Mouse (Mus musculus) MEL (cell line): ENCODE data around the gene Galnt2. TPM values are rescaled to one million over a fixed set of nuclear protein-coding genes. Genes with fewer than 3 reads are reported as not detected.

Experiments used
- DNase-seq: peaks from one replicate; pipeline ENCODE4 v3.0.0; 2011; ENCODE audit warnings: low read depth, low spot score
- H3K27ac ChIP-seq: 2 replicates; pipeline ENCODE4 v1.5.1; 2012; ENCODE audit warnings: low read depth, mild to moderate bottlenecking, control low read depth, low read length, moderate library complexity; ENCODE audit not compliant: control insufficient read depth
- H3K27me3 ChIP-seq, 2 experiments: fragments of 150-350 bp in 1 of 2; sonication (generic) in 1 of 2; 2 replicates each; pipeline ENCODE4 v1.6.1; 2012; ENCODE audit warnings: low read length in 2 of 2, mild to moderate bottlenecking in 2 of 2, improper control_type of control experiment in 1 of 2, moderate library complexity in 1 of 2; ENCODE audit not compliant: insufficient read depth in 2 of 2, control insufficient read depth in 1 of 2
- H3K36me3 ChIP-seq, 2 experiments: 2 replicates each; pipeline ENCODE4 v1.6.1; 2012 to 2014; ENCODE audit warnings: low read length in 2 of 2, improper control_type of control experiment in 1 of 2, inconsistent platforms in 1 of 2, mild to moderate bottlenecking in 1 of 2; ENCODE audit not compliant: insufficient read depth in 2 of 2, control insufficient read depth in 1 of 2
- H3K4me1 ChIP-seq, 2 experiments: fragments of 150-350 bp in 1 of 2; sonication (generic) in 1 of 2; 2 replicates each; pipeline ENCODE4 v1.6.1; 2012; ENCODE audit warnings: low read length in 2 of 2, improper control_type of control experiment in 1 of 2, mild to moderate bottlenecking in 1 of 2; ENCODE audit not compliant: insufficient read depth in 2 of 2, control insufficient read depth in 1 of 2
- H3K4me3 ChIP-seq, 2 experiments: fragments of 150-350 bp in 1 of 2; sonication (generic) in 1 of 2; 2 replicates each; pipeline ENCODE4 v1.5.1; 2012; ENCODE audit warnings: low read depth in 2 of 2, low read length in 2 of 2, mild to moderate bottlenecking in 2 of 2, moderate library complexity in 2 of 2, control low read depth in 1 of 2, improper control_type of control experiment in 1 of 2; ENCODE audit not compliant: control insufficient read depth in 1 of 2, insufficient read depth in 1 of 2
- H3K79me2 ChIP-seq: 2 replicates; pipeline ENCODE4 v1.6.1; 2012; ENCODE audit warnings: mild to moderate bottlenecking, low read length, moderate library complexity; ENCODE audit not compliant: control insufficient read depth, poor library complexity, insufficient read depth
- H3K9ac ChIP-seq: 2 replicates; pipeline ENCODE4 v1.6.1; 2012; ENCODE audit warnings: low read depth, mild to moderate bottlenecking, control low read depth, low read length, moderate library complexity; ENCODE audit not compliant: control insufficient read depth, poor library complexity, severe bottlenecking
- H3K9me3 ChIP-seq: fragments of 150-350 bp; sonication (generic); replicated peaks from 2 replicates; pipeline ENCODE4 v1.6.1; 2012; ENCODE audit warnings: mild to moderate bottlenecking, low read length, improper control_type of control experiment, moderate library complexity; ENCODE audit not compliant: insufficient read depth
- BHLHE40 ChIP-seq: IDR thresholded peaks from 2 replicates; pipeline ENCODE4 v1.6.1; 2012; ENCODE audit warnings: low read depth, mild to moderate bottlenecking, inconsistent platforms, low read length, improper control_type of control experiment, borderline replicate concordance
- CHD2 ChIP-seq: IDR thresholded peaks from 2 replicates; pipeline ENCODE4 v1.6.1; 2011; ENCODE audit warnings: low read length, improper control_type of control experiment
- CTCF ChIP-seq, 3 experiments: IDR thresholded peaks in 2 of 3; conservative IDR thresholded peaks in 1 of 3; 2 replicates each; pipeline ENCODE4 v1.5.1; 2011 to 2012; ENCODE audit warnings: low read length in 3 of 3, low read depth in 2 of 3, mild to moderate bottlenecking in 2 of 3, improper control_type of control experiment in 1 of 3, inconsistent platforms in 1 of 3, mixed read lengths in 1 of 3, moderate library complexity in 1 of 3; ENCODE audit not compliant: control insufficient read depth in 1 of 3, insufficient read depth in 1 of 3, poor library complexity in 1 of 3, severe bottlenecking in 1 of 3
- E2F4 ChIP-seq: IDR thresholded peaks from 2 replicates; pipeline ENCODE4 v1.6.1; 2011; ENCODE audit warnings: low read depth, low read length, improper control_type of control experiment, borderline replicate concordance
- ELF1 ChIP-seq: IDR thresholded peaks from 2 replicates; pipeline ENCODE4 v1.6.1; 2014; ENCODE audit warnings: low read depth, mild to moderate bottlenecking, inconsistent platforms, low read length, improper control_type of control experiment, moderate library complexity
- EP300 ChIP-seq, 2 experiments: IDR thresholded peaks; 2 replicates each; pipeline ENCODE4 v1.6.1; 2011; ENCODE audit warnings: improper control_type of control experiment in 2 of 2, low read length in 2 of 2, low read depth in 1 of 2, mild to moderate bottlenecking in 1 of 2
- JUND ChIP-seq: IDR thresholded peaks from 2 replicates; pipeline ENCODE4 v1.6.1; 2011; ENCODE audit warnings: low read depth, mild to moderate bottlenecking, improper control_type of control experiment, low read length
- KAT2A ChIP-seq: conservative IDR thresholded peaks from 2 replicates; pipeline ENCODE4 v1.6.1; 2012; ENCODE audit warnings: low read depth, low read length, improper control_type of control experiment, inconsistent platforms
- MAFK ChIP-seq: IDR thresholded peaks from 2 replicates; pipeline ENCODE4 v1.6.1; 2011; ENCODE audit warnings: low read depth, mild to moderate bottlenecking, low read length, improper control_type of control experiment, borderline replicate concordance
- MAX ChIP-seq: IDR thresholded peaks from 2 replicates; pipeline ENCODE4 v1.6.1; 2011; ENCODE audit warnings: low read length, improper control_type of control experiment
- MAZ ChIP-seq: IDR thresholded peaks from 2 replicates; pipeline ENCODE4 v1.6.1; 2012; ENCODE audit warnings: low read depth, mild to moderate bottlenecking, inconsistent platforms, low read length, improper control_type of control experiment
- MEF2A ChIP-seq: IDR thresholded peaks from 2 replicates; pipeline ENCODE4 v1.6.1; 2014; ENCODE audit warnings: low read depth, mild to moderate bottlenecking, inconsistent platforms, low read length, improper control_type of control experiment; ENCODE audit not compliant: poor library complexity, insufficient replicate concordance, severe bottlenecking; ENCODE audit errors: extremely low read depth
- POLR2AphosphoS5 ChIP-seq: IDR thresholded peaks from 2 replicates; pipeline ENCODE4 v1.6.1; 2012; ENCODE audit warnings: low read depth, borderline replicate concordance, mild to moderate bottlenecking, inconsistent platforms, low read length, moderate library complexity, mixed read lengths
- RAD21 ChIP-seq: IDR thresholded peaks from 2 replicates; pipeline ENCODE4 v1.6.1; 2011; ENCODE audit warnings: mild to moderate bottlenecking, low read depth, low read length, improper control_type of control experiment
- SIN3A ChIP-seq: IDR thresholded peaks from 2 replicates; pipeline ENCODE4 v1.6.1; 2012; ENCODE audit warnings: low read length, improper control_type of control experiment, inconsistent platforms
- TAL1 ChIP-seq: IDR thresholded peaks from 2 replicates; pipeline ENCODE4 v1.6.1; 2012; ENCODE audit warnings: mild to moderate bottlenecking, inconsistent platforms, low read length, moderate library complexity, mixed read lengths
- TBP ChIP-seq: IDR thresholded peaks from 2 replicates; pipeline ENCODE4 v1.8.0; 2011; ENCODE audit warnings: low read depth, low read length, improper control_type of control experiment
- TCF12 ChIP-seq: IDR thresholded peaks from 2 replicates; pipeline ENCODE4 v1.6.1; 2014; ENCODE audit warnings: low read depth, mild to moderate bottlenecking, inconsistent platforms, low read length, improper control_type of control experiment, moderate library complexity
- UBTF ChIP-seq: IDR thresholded peaks from 2 replicates; pipeline ENCODE4 v1.6.1; 2012; ENCODE audit warnings: low read depth, mild to moderate bottlenecking, inconsistent platforms, low read length, improper control_type of control experiment, moderate library complexity, borderline replicate concordance; ENCODE audit not compliant: insufficient read depth
- USF2 ChIP-seq, 2 experiments: IDR thresholded peaks; 2 replicates each; pipeline ENCODE4 v1.6.1; 2011 to 2012; ENCODE audit warnings: improper control_type of control experiment in 2 of 2, low read length in 2 of 2, borderline replicate concordance in 1 of 2, inconsistent platforms in 1 of 2, low read depth in 1 of 2, mild to moderate bottlenecking in 1 of 2; ENCODE audit not compliant: insufficient read depth in 1 of 2
- ZKSCAN1 ChIP-seq: IDR thresholded peaks from 2 replicates; pipeline ENCODE4 v1.6.1; 2012; ENCODE audit warnings: low read depth, mild to moderate bottlenecking, inconsistent platforms, low read length, improper control_type of control experiment, moderate library complexity
- ZMIZ1 ChIP-seq: IDR thresholded peaks from 2 replicates; pipeline ENCODE4 v1.6.1; 2012; ENCODE audit warnings: low read depth, mild to moderate bottlenecking, inconsistent platforms, low read length, improper control_type of control experiment, moderate library complexity
- ZNF384 ChIP-seq: IDR thresholded peaks from 2 replicates; pipeline ENCODE4 v1.6.1; 2012; ENCODE audit warnings: low read depth, mild to moderate bottlenecking, inconsistent platforms, low read length, improper control_type of control experiment
- polyA plus RNA-seq, 2 experiments: library from polyadenylated mRNA; stranded (reverse) in 1 of 2; unstranded in 1 of 2; fragments of >175 nt in 1 of 2; fragments of >200 nt in 1 of 2; gene quantifications; 2 replicates each; pipeline versions ENCODE4 v1.2.1 to v1.2.4; 2012; ENCODE audit warnings: low replicate concordance in 2 of 2, low read depth in 1 of 2; ENCODE audit not compliant: insufficient read length in 2 of 2, insufficient read depth in 1 of 2, missing spikeins in 1 of 2
- total RNA-seq: library from RNA; depleted of rRNA; stranded (reverse); fragments of 300-350 nt; gene quantifications from 2 replicates; pipeline ENCODE4 v1.2.3, GENCODE M21; 2012

Galnt2 gene
- total and polyA plus RNA-seq, 3 experiments: 12.0 to 14.5 TPM; not detected in 1

DNA sequence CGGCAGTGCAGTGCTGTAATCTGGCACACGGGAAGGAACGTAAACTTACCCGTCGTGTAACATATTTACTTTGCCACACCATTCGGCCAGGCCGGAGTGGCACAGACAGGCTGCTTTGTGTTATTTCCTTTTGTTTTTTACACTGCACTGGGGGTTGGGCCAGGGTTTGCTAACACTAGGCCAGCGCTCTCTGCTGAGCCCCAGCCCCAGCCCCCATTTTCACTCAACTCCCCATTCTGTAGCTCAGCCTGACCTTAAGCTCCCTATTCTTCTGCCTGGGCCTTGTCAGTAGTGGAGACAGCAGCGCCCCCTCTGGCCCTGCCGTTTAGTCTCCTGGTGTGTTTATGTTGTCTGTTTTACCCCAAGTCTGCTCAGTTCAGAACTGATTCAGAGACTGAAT, 83.6 kb downstream of the Galnt2 start:
- Histone ChIP-seq H3K27me3 (no peaks in the 10 kb centered on the region), H3K27ac (no peak overlapping the region), H3K9me3 (no peaks in the 10 kb centered on the region), H3K9ac (no peak overlapping the region), H3K4me1 (no peaks in the 10 kb centered on the region), H3K36me3 (no peaks in the 10 kb centered on the region), H3K79me2 (no peaks in the 10 kb centered on the region), H3K4me3 (no peak overlapping the region)
- TF ChIP-seq SIN3A (no peak), CTCF (IDR thresholded peaks at IDR 0.05 in 2 of 3, conservative IDR thresholded peaks at IDR 0.05 in 1 of 3; ENCODE audit: control insufficient read depth in 1 of 3, insufficient read depth in 1 of 3, low read depth in 2 of 3, low read length in 3 of 3, poor library complexity in 1 of 3, severe bottlenecking in 1 of 3) (peak in 2 of 3 experiments; percentile 9 to 35; a peak in 4 of 6 replicates), ZNF384 (no peak)
- DNase-seq: peak; percentile 11

DNA sequence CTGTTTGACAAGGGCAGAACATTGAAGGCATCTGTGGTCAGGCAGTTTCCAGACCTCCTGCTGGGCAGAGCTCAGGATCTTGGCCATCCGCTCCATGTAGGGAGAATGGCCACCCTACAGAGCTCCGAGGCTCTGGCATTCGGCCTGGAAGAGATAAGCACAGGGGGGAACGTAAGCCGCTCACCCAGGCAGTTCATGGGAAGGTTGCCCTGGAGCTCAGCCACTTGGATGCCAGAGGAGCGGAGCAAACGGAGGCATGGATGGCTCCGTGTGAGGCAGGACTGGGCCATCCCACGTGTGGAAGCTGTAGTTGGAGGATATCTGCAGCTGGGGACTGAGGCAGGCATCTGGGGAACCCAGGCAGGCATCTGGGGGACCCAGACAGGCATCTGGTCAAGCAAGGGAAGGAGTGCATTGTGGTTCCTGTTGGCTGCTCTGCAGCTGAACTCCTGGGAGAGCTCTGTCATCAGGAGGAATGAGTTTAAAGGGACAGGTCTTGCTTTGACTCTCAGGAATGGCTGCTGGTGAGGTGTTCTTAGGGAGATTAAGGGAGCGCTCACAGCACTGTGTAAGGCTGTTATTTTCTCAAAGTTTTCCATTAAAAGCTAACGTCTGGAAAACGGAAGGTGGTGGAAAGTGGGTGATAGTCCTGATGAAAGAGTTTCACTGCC, 85.4 kb downstream of the Galnt2 start:
- no peak for DNase-seq
- no peak overlapping the region for H3K4me3 ChIP-seq
- no peak overlapping the region for H3K9ac ChIP-seq
- no peaks in the 10 kb centered on the region for H3K9me3 ChIP-seq
- H3K36me3 ChIP-seq: no peaks in the 10 kb centered on the region
- H3K79me2 ChIP-seq: no peaks in the 10 kb centered on the region
- no peak for TF ChIP-seq TAL1
- no peak for TF ChIP-seq MAFK
- no peak for TF ChIP-seq KAT2A
- TF ChIP-seq SIN3A: no peak
- TF ChIP-seq TCF12: no peak
- TF ChIP-seq MEF2A: no peak
- TF ChIP-seq ELF1: no peak
- no peak for TF ChIP-seq MAZ
- TF ChIP-seq, all 39 proteins: peak for 0
- Histone ChIP-seq H3K4me1 (no peaks in the 10 kb centered on the region), H3K27ac (no peak overlapping the region), H3K27me3 (no peaks in the 10 kb centered on the region)

DNA sequence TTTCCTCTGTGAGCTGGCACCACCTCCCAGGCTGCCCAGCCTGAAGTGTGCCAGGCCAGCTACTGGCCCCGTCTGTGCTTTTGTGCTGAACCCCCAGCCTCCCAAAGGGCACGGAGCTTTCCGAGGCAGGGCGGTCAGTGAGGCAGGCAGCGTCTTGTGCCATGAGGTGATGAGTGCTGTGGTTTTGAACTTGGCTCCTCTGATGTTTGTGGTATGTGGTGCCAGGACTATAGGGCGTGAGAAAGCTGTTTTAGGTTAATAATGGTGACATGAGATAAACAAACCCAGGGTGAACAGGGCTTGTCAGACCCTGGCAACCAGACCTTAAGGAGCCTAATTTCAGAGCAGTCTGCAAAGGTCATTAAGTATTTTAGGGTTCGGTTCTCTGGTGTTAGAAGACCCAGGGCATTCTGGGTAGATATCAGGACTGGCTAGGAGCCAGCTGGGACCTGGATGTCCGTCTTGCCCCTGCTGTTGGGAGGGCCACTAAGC, 86.0 kb downstream of the Galnt2 start:
- Histone ChIP-seq H3K9ac (no peak overlapping the region), H3K36me3 (no peaks in the 10 kb centered on the region), H3K27me3 (no peaks in the 10 kb centered on the region), H3K9me3 (no peaks in the 10 kb centered on the region), H3K4me1 (no peaks in the 10 kb centered on the region), H3K79me2 (no peaks in the 10 kb centered on the region), H3K4me3 (no peak overlapping the region), H3K27ac (no peak overlapping the region)
- no peak for DNase-seq
- TF ChIP-seq JUND (no peak), E2F4 (no peak), TBP (no peak), MAX (no peak), POLR2AphosphoS5 (no peak), CTCF (IDR thresholded peaks at IDR 0.05 in 2 of 3, conservative IDR thresholded peaks at IDR 0.05 in 1 of 3; ENCODE audit: control insufficient read depth in 1 of 3, insufficient read depth in 1 of 3, low read depth in 2 of 3, low read length in 3 of 3, poor library complexity in 1 of 3, severe bottlenecking in 1 of 3) (no peak), CHD2 (no peak), MEF2A (no peak), USF2 (IDR thresholded peaks at IDR 0.05; ENCODE audit: borderline replicate concordance in 1 of 2, insufficient read depth in 1 of 2, low read depth in 1 of 2, low read length in 2 of 2) (no peak), KAT2A (no peak), EP300 (IDR thresholded peaks at IDR 0.05; ENCODE audit: low read depth in 1 of 2, low read length in 2 of 2) (no peak), UBTF (no peak), RAD21 (no peak), ZKSCAN1 (no peak), ELF1 (no peak), ZMIZ1 (no peak), BHLHE40 (no peak)
